Mouse (Mus musculus) CH12.LX (cell line): ENCODE data around the gene M6pr.

ENCODE experiments used
- ELF1 ChIP-seq: IDR thresholded peaks from 2 replicates; pipeline ENCODE4 v1.6.1; 2014; ENCODE audit warnings: low read depth, mild to moderate bottlenecking, inconsistent platforms, low read length, improper control_type of control experiment
- MYC ChIP-seq: IDR thresholded peaks from 2 replicates; pipeline ENCODE4 v1.6.1; 2011; ENCODE audit warnings: low read depth, mild to moderate bottlenecking, improper control_type of control experiment, low read length
- POLR2A ChIP-seq: IDR thresholded peaks from 2 replicates; pipeline ENCODE4 v1.6.1; 2011; ENCODE audit warnings: low read depth, mild to moderate bottlenecking, improper control_type of control experiment, low read length
- USF2 ChIP-seq: conservative IDR thresholded peaks from 2 replicates; pipeline ENCODE4 v1.6.1; 2011; ENCODE audit warnings: low read depth, low read length, improper control_type of control experiment

DNA sequence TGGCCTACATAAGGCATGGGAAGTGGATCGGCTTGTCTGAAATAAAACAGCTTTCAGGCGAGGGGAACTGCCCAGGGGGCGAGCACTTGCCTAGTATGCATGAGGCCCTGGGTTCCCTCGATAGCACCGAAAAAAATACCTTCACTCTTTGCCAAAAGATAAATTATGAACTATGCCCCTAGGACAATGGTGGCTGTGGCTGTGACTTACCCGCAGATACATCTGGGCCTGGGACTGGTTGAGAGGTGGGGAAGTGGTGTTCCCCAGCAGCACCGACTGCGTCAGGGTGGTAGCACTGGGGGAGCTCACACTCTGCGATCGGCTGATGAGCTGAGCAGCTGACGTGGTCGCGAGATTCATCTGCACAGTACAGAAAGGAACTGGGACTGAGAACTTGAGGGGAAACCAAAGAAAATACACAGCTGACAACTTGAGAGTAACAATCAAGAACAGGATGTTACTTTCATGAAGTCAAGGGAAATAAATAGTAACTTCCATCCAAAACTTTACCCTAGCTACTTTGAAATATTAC, 24.6 kb downstream of the M6pr start:
- TF ChIP-seq ELF1: no peak
- TF ChIP-seq POLR2A: no peak
- TF ChIP-seq MYC: no peak
- TF ChIP-seq USF2: no peak
